Comparison of ENCODE assay signal across 8 mouse cellular contexts in genomic region chr3:121588737-121589493, GRCm38 (mm10). TPM values are rescaled to one million over a fixed set of nuclear protein-coding genes. Genes with fewer than 3 reads are reported as not detected.
A peak's percentile ranks its signal among the peaks of the same experiment; 100 is the strongest.
DNase-seq lines count a peak whose midpoint lies in the region; ATAC-seq lines count a peak whose summit lies in the region.

No protein-coding gene starts in this region.

- DNase-seq in urinary bladder, postnatal 14 days (ENCODE audit: low spot score) = peak; percentile 35
- DNase-seq in urinary bladder, adult 2 months (ENCODE audit: low spot score) = no peak
- peak; percentile 29 to 77 for DNase-seq in gastrocnemius, postnatal 4 days (ENCODE audit: low spot score in 2 of 2)
- DNase-seq in limb, embryonic 10.5 days (ENCODE audit: low spot score) = peak; percentile 89
- no peak for DNase-seq in layer of hippocampus, postnatal 14 days (ENCODE audit: low spot score in 2 of 2)
- no peak for DNase-seq in midbrain, embryonic 11.5 days (ENCODE audit: low spot score, missing footprints)

- no peaks in the 10 kb centered on the region for H3K36me3 ChIP-seq in limb, embryonic 10.5 days
- H3K36me3 ChIP-seq in stomach, embryonic 14.5 days (ENCODE audit: control insufficient read depth, insufficient read depth, low read length) = no peaks in the 10 kb centered on the region
- no peaks in the 10 kb centered on the region for H3K36me3 ChIP-seq in midbrain, embryonic 11.5 days (ENCODE audit: control insufficient read depth, insufficient read depth, low read length)

- H3K4me3 ChIP-seq in limb, embryonic 10.5 days = peak overlapping the region; percentile 15; the same call in 1 of the 2 replicates
- no peak overlapping the region for H3K4me3 ChIP-seq in stomach, embryonic 14.5 days (ENCODE audit: low read depth, low read length)
- no peak overlapping the region for H3K4me3 ChIP-seq in midbrain, embryonic 11.5 days (ENCODE audit: low read depth, low read length)

- WGBS in limb, embryonic 10.5 days = 29% methylated on average over 14 of the region's 14 CpGs
- WGBS in stomach, embryonic 14.5 days = 34% methylated on average over 14 of the region's 14 CpGs
- WGBS in midbrain, embryonic 11.5 days = 66% methylated on average over 14 of the region's 14 CpGs

- H3K4me2 ChIP-seq in stomach, embryonic 14.5 days (replicated peaks; ENCODE audit: low read depth, low read length) = no peak overlapping the region
- no peak overlapping the region for H3K4me2 ChIP-seq in midbrain, embryonic 11.5 days

- ATAC-seq in stomach, embryonic 14.5 days (ENCODE audit: insufficient number of reproducible peaks, insufficient read depth, low FRiP score, low read depth) = peak; percentile 88
- ATAC-seq in erythroblast, adult 5-6 weeks (replicated peaks; ENCODE audit: low FRiP score, poor library complexity, severe bottlenecking) = no peak
- ATAC-seq in midbrain, embryonic 11.5 days (ENCODE audit: low FRiP score) = no peak

- H3K9me3 ChIP-seq in limb, embryonic 10.5 days (replicated peaks) = no peaks in the 10 kb centered on the region
- H3K9me3 ChIP-seq in stomach, embryonic 14.5 days (ENCODE audit: control insufficient read depth, low read depth, low read length) = no peaks in the 10 kb centered on the region
- H3K9me3 ChIP-seq in midbrain, embryonic 11.5 days (ENCODE audit: control insufficient read depth, low read length) = no peaks in the 10 kb centered on the region

- no peaks in the 10 kb centered on the region for H3K27me3 ChIP-seq in limb, embryonic 10.5 days (ENCODE audit: low read depth, poor library complexity, severe bottlenecking)
- H3K27me3 ChIP-seq in stomach, embryonic 14.5 days (ENCODE audit: control insufficient read depth, insufficient read depth, low read length) = no peaks in the 10 kb centered on the region
- H3K27me3 ChIP-seq in midbrain, embryonic 11.5 days (ENCODE audit: control insufficient read depth, insufficient read depth, low read length) = no peaks in the 10 kb centered on the region

- H3K9ac ChIP-seq in stomach, embryonic 14.5 days (replicated peaks; ENCODE audit: low read depth, low read length) = no peak overlapping the region
- H3K9ac ChIP-seq in midbrain, embryonic 11.5 days (ENCODE audit: low read length) = no peak overlapping the region

- H3K4me1 ChIP-seq in limb, embryonic 10.5 days = peaks cover 45% of the 10 kb centered on the region
- H3K4me1 ChIP-seq in stomach, embryonic 14.5 days (ENCODE audit: control insufficient read depth, insufficient read depth, low read length) = peaks cover 18% of the 10 kb centered on the region
- H3K4me1 ChIP-seq in midbrain, embryonic 11.5 days (ENCODE audit: control insufficient read depth, insufficient read depth, low read length) = no peaks in the 10 kb centered on the region

- peak overlapping the region; percentile 88 for H3K27ac ChIP-seq in limb, embryonic 10.5 days
- H3K27ac ChIP-seq in stomach, embryonic 14.5 days (ENCODE audit: low read length) = peak overlapping the region; percentile 81
- no peak overlapping the region for H3K27ac ChIP-seq in midbrain, embryonic 11.5 days (ENCODE audit: low read depth, low read length)

RNA-seq across cellular contexts. Expression of gene Slc44a3, which starts 56.7 kb away (rescaled TPM):
- polyA plus RNA-seq in urinary bladder, adult 2 months (2012; rRNA removed) = 15.7 and 18.8 TPM in 2 replicates
- under 1 TPM; 0.76 to 0.88 TPM for total RNA-seq in gastrocnemius, postnatal 4 days (2021)
- 0.23 and 0.53 TPM in 2 replicates for polyA plus RNA-seq in limb, embryonic 10.5 days (2016; fragmentation: Nextera tagmentation; extraction: Ambion mirVana)
- 29.9 and 30.8 TPM in 2 replicates for polyA plus RNA-seq in stomach, embryonic 14.5 days (2014; fragmentation: Nextera tagmentation; extraction: Ambion mirVana)
- not detected in 2 replicates for total RNA-seq in erythroblast, adult 5-6 weeks (2015; ENCODE audit: low replicate concordance)
- total RNA-seq in erythroblast, adult 5-6 weeks (2017; ENCODE audit: low replicate concordance) = not detected in 2 replicates
- not detected for total RNA-seq in layer of hippocampus, postnatal 14 days (2021)
- polyA plus RNA-seq in midbrain, embryonic 11.5 days (2014; fragmentation: Nextera tagmentation; extraction: Ambion mirVana) = 0.34 and 0.38 TPM in 2 replicates

Comparison
In these comparisons a context has a peak if more than half of its experiments do, and no peak if none do; other contexts are left out.
1. DNase-seq: peak in urinary bladder, postnatal 14 days (single experiment), gastrocnemius, postnatal 4 days (2 of 2) and limb, embryonic 10.5 days (single experiment); none in urinary bladder, adult 2 months (single experiment), layer of hippocampus, postnatal 14 days (0 of 2) and midbrain, embryonic 11.5 days (single experiment).
2. RNA of gene Slc44a3, which starts 56.7 kb away (polyA plus RNA-seq): 29.9 to 30.8 TPM in stomach, embryonic 14.5 days and 15.7 to 18.8 TPM in urinary bladder, adult 2 months; 0.23 to 0.53 TPM in limb, embryonic 10.5 days and 0.34 to 0.38 TPM in midbrain, embryonic 11.5 days; every median in the first group is over 10 times any median in the second.